Mouse (Mus musculus) ES-E14 (cell line): Measurements from ENCODE around the gene Pitx1. TPM values are rescaled to one million over a fixed set of nuclear protein-coding genes. Genes with fewer than 3 reads are reported as not detected.

Experiments used
- DNase-seq: peaks from one replicate; pipeline ENCODE4 v3.0.0-alpha.2; 2013; ENCODE audit warnings: low read depth, low spot score
- H3K27ac ChIP-seq: 2 replicates; pipeline ENCODE4 v1.5.1; 2012; ENCODE audit warnings: low read depth, mild to moderate bottlenecking, low read length, moderate library complexity, mixed read lengths; ENCODE audit not compliant: poor library complexity, insufficient read depth, severe bottlenecking
- H3K36me3 ChIP-seq: 2 replicates; pipeline ENCODE4 v1.6.1; 2012; ENCODE audit warnings: mild to moderate bottlenecking, low read length, moderate library complexity, mixed read lengths; ENCODE audit not compliant: control insufficient read depth, poor library complexity, insufficient read depth, severe bottlenecking
- H3K4me1 ChIP-seq, 2 experiments: fragments of 150-350 bp in 1 of 2; sonication (generic) in 1 of 2; 2 replicates each; pipeline ENCODE4 v1.6.1; 2012; ENCODE audit warnings: low read length in 2 of 2, mild to moderate bottlenecking in 1 of 2, mixed read lengths in 1 of 2; ENCODE audit not compliant: control insufficient read depth in 2 of 2, insufficient read depth in 2 of 2, poor library complexity in 1 of 2
- H3K4me3 ChIP-seq, 2 experiments: fragments of 150-350 bp in 1 of 2; sonication (generic) in 1 of 2; 2 replicates each; pipeline ENCODE4 v1.5.1; 2012; ENCODE audit warnings: low read length in 2 of 2, low read depth in 1 of 2, mild to moderate bottlenecking in 1 of 2, mixed read lengths in 1 of 2; ENCODE audit not compliant: insufficient read depth in 1 of 2, poor library complexity in 1 of 2, severe bottlenecking in 1 of 2
- H3K9ac ChIP-seq: 2 replicates; pipeline ENCODE4 v1.6.1; 2012; ENCODE audit warnings: low read depth, mild to moderate bottlenecking, low read length, mixed read lengths; ENCODE audit not compliant: poor library complexity, insufficient read depth, severe bottlenecking
- H3K9me3 ChIP-seq: fragments of 150-350 bp; sonication (generic); 2 replicates; pipeline ENCODE4 v1.6.1; 2012; ENCODE audit warnings: low read depth, mild to moderate bottlenecking, low read length; ENCODE audit not compliant: control insufficient read depth, insufficient read depth
- CHD2 ChIP-seq: IDR thresholded peaks from 2 replicates; pipeline ENCODE4 v1.6.1; 2014; ENCODE audit warnings: mild to moderate bottlenecking, low read depth, low read length, inconsistent platforms
- HCFC1 ChIP-seq: IDR thresholded peaks from 2 replicates; pipeline ENCODE4 v1.6.1; 2012; ENCODE audit warnings: low read length, inconsistent platforms, borderline replicate concordance; ENCODE audit not compliant: insufficient read depth
- MAFK ChIP-seq: IDR thresholded peaks from 2 replicates; pipeline ENCODE4 v1.6.1; 2014; ENCODE audit warnings: mild to moderate bottlenecking, low read depth, low read length, inconsistent platforms; ENCODE audit not compliant: insufficient read depth
- ZC3H11A ChIP-seq: IDR thresholded peaks from 2 replicates; pipeline ENCODE4 v1.6.1; 2012; ENCODE audit warnings: low read depth, mild to moderate bottlenecking, inconsistent platforms, low read length, borderline replicate concordance
- ZNF384 ChIP-seq: IDR thresholded peaks from 2 replicates; pipeline ENCODE4 v1.6.1; 2012; ENCODE audit warnings: low read depth, low read length, inconsistent platforms
- in situ Hi-C, 2 experiments: fragments of 600-800 bp; cut with MboI; formaldehyde crosslinking; loops; one replicate each; pipeline ENCODE4 v1.15.1; 2025; ENCODE audit warnings: low sequenced_read_pairs in 2 of 2, inconsistent platforms in 1 of 2; ENCODE audit not compliant: unreplicated experiment in 2 of 2
- total RNA-seq: library from RNA; depleted of rRNA; stranded (reverse); fragments of 300-350 nt; gene quantifications from 2 replicates; pipeline ENCODE4 v1.2.3, GENCODE M21; 2012; rRNA removed

The Pitx1 gene
- total RNA-seq, result 0.26 and 1.0 TPM in 2 replicates

DNA sequence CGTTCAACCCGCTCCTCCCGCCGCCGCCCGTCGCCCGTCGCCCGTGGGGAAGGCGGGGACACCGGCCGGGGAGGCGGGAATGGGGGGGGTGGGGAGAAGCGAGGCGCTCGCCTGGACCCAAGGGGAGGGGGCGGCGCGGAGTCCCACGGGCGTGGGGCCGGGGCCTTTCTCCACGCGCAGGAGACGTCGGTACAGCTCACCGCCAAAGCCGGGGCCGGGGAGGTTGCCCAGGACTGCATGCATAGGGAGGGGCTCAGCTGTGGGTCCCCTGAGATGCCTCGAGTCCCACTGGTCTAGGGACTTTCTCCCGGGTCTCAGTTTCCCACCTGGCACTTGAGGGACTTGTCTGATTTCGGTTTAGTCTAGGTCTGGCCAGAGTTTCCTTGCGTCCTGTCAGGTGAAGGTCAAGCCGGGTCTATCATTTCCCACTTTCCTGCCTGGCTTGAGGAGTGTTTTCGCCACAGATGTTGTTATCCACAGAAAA is at the start of gene Pitx1:
Gene Pitx1 (minus strand): TSS at position 51 of the 484 bp plus-strand sequence.
- Histone ChIP-seq H3K4me3 (peak within 1 kb of the TSS; percentile 6 to 39; a peak in 1 of 4 replicates), H3K4me1 (no peaks in the 10 kb centered on the region; a peak in 1 of 4 replicates), H3K9ac (no peak within 1 kb of the TSS), H3K9me3 (no peaks in the 10 kb centered on the region), H3K27ac (no peak within 1 kb of the TSS), H3K36me3 (no peaks in the 10 kb centered on the region)
- no peak for DNase-seq
- no peak for TF ChIP-seq ZNF384
- TF ChIP-seq MAFK, result no peak
- no peak for TF ChIP-seq ZC3H11A
- TF ChIP-seq HCFC1, result no peak
- no peak for TF ChIP-seq CHD2
- in situ Hi-C loops, result loop anchor here in 1 of 2 experiments (10.0 kb wide), 1 partner anchor 389 kb away; no protein-coding TSS in a partner anchor

DNA sequence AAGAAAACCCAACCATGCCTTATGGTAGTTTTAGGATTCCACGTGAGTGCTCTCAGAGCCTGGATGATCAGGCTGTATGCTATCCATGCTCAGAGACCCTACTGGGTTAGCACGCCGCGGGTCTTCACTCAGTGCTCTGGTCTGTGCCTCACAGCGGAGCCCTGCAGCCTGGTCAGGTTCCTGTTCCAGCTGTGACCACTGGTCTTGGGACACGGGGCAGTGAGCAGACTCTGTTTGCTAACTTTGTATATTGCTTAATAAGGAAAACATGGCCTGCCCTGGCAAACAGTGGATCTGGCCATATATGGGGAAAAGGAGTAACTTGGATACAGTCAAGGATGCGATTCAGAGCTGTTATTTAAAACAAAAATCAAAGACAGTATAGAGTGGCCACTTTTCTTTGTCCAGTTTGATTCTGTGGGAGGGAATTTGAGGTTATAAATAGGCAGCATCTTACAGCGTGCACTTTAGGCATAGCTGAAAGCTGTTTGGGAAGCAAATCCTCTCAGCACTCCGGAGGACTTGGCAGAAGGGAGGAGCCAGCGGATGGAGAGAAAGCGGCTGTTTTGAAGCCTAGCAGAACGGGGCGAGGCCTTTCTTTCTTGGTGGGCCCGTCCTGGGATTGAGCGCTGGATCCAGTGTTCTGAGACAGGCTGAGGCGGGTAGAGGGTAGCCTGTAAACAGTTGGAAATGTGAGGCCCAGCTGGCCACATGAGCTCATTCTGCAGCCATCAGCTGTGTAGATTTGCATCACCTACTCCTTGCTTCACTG is 45.6 kb upstream of the Pitx1 start:
- in situ Hi-C loops, result no loop called here
- no peak overlapping the region for H3K27ac ChIP-seq
- H3K4me3 ChIP-seq, result no peak overlapping the region

DNA sequence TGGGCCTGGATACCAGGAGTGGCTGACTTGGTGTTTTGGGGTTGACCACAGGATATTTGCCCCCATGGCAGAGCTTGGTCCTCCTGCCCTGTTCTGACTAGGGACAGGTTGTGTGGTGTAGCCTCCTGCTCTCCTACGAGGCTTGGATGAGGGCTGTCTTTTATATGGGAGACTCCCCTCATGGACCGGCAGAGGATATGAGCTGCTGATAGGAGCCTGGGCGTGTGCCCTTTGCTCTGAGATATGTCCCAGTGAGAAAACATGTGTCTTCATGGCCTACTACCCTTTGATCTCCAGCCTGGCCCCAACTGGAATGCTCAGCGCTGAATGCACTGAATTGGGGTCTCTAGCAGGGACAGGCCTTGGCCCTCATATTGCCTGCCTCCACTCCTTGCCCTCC is 42.4 kb upstream of the Pitx1 start:
- H3K9ac ChIP-seq, result no peak overlapping the region
- H3K4me1 ChIP-seq, result no peaks in the 10 kb centered on the region
- TF ChIP-seq MAFK, result no peak
- no peak for TF ChIP-seq CHD2
- H3K9me3 ChIP-seq, result no peaks in the 10 kb centered on the region
- H3K36me3 ChIP-seq, result no peaks in the 10 kb centered on the region
- in situ Hi-C loops, result no loop called here
- H3K27ac ChIP-seq, result no peak overlapping the region
- H3K4me3 ChIP-seq, result no peak overlapping the region
- DNase-seq, result no peak

More for the DNA sequence above, 45.6 kb upstream of the Pitx1 start:
- no peaks in the 10 kb centered on the region for H3K36me3 ChIP-seq
- H3K9me3 ChIP-seq, result no peaks in the 10 kb centered on the region
- H3K4me1 ChIP-seq, result no peaks in the 10 kb centered on the region
- no peak overlapping the region for H3K9ac ChIP-seq
- no peak for TF ChIP-seq ZNF384
- no peak for TF ChIP-seq HCFC1
- TF ChIP-seq CHD2, result no peak
- no peak for TF ChIP-seq MAFK
- no peak for DNase-seq

DNA sequence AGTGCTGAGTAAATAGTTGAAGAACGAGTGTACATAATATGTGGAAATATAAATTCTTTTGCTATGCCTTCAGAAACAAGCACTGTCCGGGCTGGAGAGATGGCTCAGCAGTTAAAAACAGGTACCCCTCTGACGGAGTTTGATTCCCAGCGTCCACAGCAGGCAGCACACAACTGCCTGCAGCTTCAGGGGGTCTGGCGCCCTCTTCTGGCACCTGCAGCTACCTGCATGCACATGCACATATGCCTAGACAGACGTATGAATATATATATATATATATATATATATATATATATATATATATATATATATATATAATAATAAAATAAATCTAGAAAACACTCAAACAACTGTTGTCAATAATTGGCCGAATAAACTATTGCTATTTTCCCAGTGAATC is 35.4 kb upstream of the Pitx1 start:
- TF ChIP-seq HCFC1 (no peak), CHD2 (no peak), MAFK (no peak), ZC3H11A (no peak), ZNF384 (no peak)
- Histone ChIP-seq H3K36me3 (no peaks in the 10 kb centered on the region), H3K9ac (no peak overlapping the region), H3K4me3 (no peak overlapping the region), H3K9me3 (no peaks in the 10 kb centered on the region), H3K4me1 (peaks cover 0 to 4% of the 10 kb centered on the region in 2 experiments; a peak in 1 of 4 replicates), H3K27ac (no peak overlapping the region)
- DNase-seq, result peak; percentile 6
- in situ Hi-C loops, result no loop called here
